Mouse (Mus musculus) lung, adult 2 months (tissue): Measurements from ENCODE around the gene Kcnh1. TPM values are rescaled to one million over a fixed set of nuclear protein-coding genes. Genes with fewer than 3 reads are reported as not detected.

ENCODE experiments used
- DNase-seq: peaks from one replicate; pipeline ENCODE4 v3.0.0; 2022
- H3K4me1 ChIP-seq: fragments of 200-500 bp; 2 replicates; pipeline ENCODE4 v1.6.1; 2011; ENCODE audit warnings: low read length; ENCODE audit not compliant: control insufficient read depth, insufficient read depth
- H3K4me3 ChIP-seq: fragments of 200-500 bp; replicated peaks from 2 replicates; pipeline ENCODE3; 2011; ENCODE audit warnings: low read depth, mild to moderate bottlenecking, control low read depth, low read length; ENCODE audit errors: extremely low read depth
- CTCF ChIP-seq: fragments of 200-500 bp; IDR thresholded peaks from 2 replicates; pipeline ENCODE4 v1.5.1; 2011; ENCODE audit warnings: mild to moderate bottlenecking, low read length, control low read depth; ENCODE audit not compliant: insufficient read depth
- POLR2A ChIP-seq: fragments of 200-500 bp; IDR thresholded peaks from 2 replicates; pipeline ENCODE4 v1.6.1; 2011; ENCODE audit warnings: low read depth, mild to moderate bottlenecking, control low read depth, low read length, borderline replicate concordance; ENCODE audit errors: extremely low read depth
- WGBS: fragments of 180-500 bp; shearing (Covaris S2); methylation state at CpG from one replicate; pipeline ENCODE4 v1.1.7; 2018; 5-methylcytosine and 5-hydroxymethylcytosine counted together
- polyA plus RNA-seq: library from polyadenylated mRNA; depleted of rRNA; stranded (reverse); fragments of >200 nt; gene quantifications from 2 replicates; pipeline ENCODE4 v1.2.3, GENCODE M21; 2012

Kcnh1 gene
- polyA plus RNA-seq, 1 experiment = 1.9 TPM

- TF ChIP-seq POLR2A = no peak
- TF ChIP-seq CTCF = no peak
- DNase-seq = no peak
- Histone ChIP-seq H3K4me3 (no peak overlapping the region), H3K4me1 (no peaks in the 10 kb centered on the region; the same call in 1 of the 2 replicates)
- 68% methylated on average over 6 of the region's 6 CpGs for whole genome bisulfite sequencing
Measured at GRCm38 (mm10) chr1:192311851-192312438, 121.4 kb downstream of the Kcnh1 start.

GRCm38 (mm10) chr1:192312446-192312845 is 121.9 kb downstream of the Kcnh1 start:
- Histone ChIP-seq H3K4me3 (no peak overlapping the region), H3K4me1 (no peaks in the 10 kb centered on the region)
- DNase-seq = no peak
- 72% methylated on average over 4 of the region's 4 CpGs for WGBS
- TF ChIP-seq POLR2A (no peak), CTCF (no peak)

GRCm38 (mm10) chr1:192312998-192313397 is 122.4 kb downstream of the Kcnh1 start:
- no peak for DNase-seq
- TF ChIP-seq CTCF (no peak), POLR2A (no peak)
- 77% methylated on average over 4 of the region's 4 CpGs for WGBS
- Histone ChIP-seq H3K4me1 (no peaks in the 10 kb centered on the region), H3K4me3 (no peak overlapping the region)

- Histone ChIP-seq H3K4me3 (no peak overlapping the region), H3K4me1 (no peaks in the 10 kb centered on the region)
- WGBS = 62% methylated on average over 7 of the region's 7 CpGs
- TF ChIP-seq POLR2A = no peak
- no peak for TF ChIP-seq CTCF
- DNase-seq = no peak
Measured at GRCm38 (mm10) chr1:192313571-192313972, 123.0 kb downstream of the Kcnh1 start.

GRCm38 (mm10) chr1:192314044-192314443 is 123.5 kb downstream of the Kcnh1 start:
- DNase-seq = no peak
- 56% methylated on average over 3 of the region's 3 CpGs for WGBS
- Histone ChIP-seq H3K4me3 (no peak overlapping the region), H3K4me1 (no peaks in the 10 kb centered on the region)
- TF ChIP-seq POLR2A (no peak), CTCF (no peak)

GRCm38 (mm10) chr1:192315392-192316070 is 125.0 kb downstream of the Kcnh1 start:
- no peak for DNase-seq
- WGBS = 41% methylated on average over 1 of the region's 1 CpGs
- no peak overlapping the region for H3K4me3 ChIP-seq
- TF ChIP-seq CTCF (no peak), POLR2A (no peak)
- H3K4me1 ChIP-seq = no peaks in the 10 kb centered on the region

GRCm38 (mm10) chr1:192324223-192324622 is 133.6 kb downstream of the Kcnh1 start:
- DNase-seq = no peak
- TF ChIP-seq POLR2A (no peak), CTCF (no peak)
- Histone ChIP-seq H3K4me1 (no peaks in the 10 kb centered on the region), H3K4me3 (no peak overlapping the region)
- 44% methylated on average over 3 of the region's 3 CpGs for whole genome bisulfite sequencing

- no peak for TF ChIP-seq CTCF
- TF ChIP-seq POLR2A = no peak
- no peak overlapping the region for H3K4me3 ChIP-seq
- no peak for DNase-seq
- no peaks in the 10 kb centered on the region for H3K4me1 ChIP-seq
- 92% methylated on average over 8 of the region's 8 CpGs for WGBS
Measured at GRCm38 (mm10) chr1:192327052-192327451, 136.5 kb downstream of the Kcnh1 start.

GRCm38 (mm10) chr1:192331207-192331606 is 140.6 kb downstream of the Kcnh1 start:
- TF ChIP-seq POLR2A (no peak), CTCF (no peak)
- WGBS = 77% methylated on average over 6 of the region's 6 CpGs
- no peak for DNase-seq
- no peaks in the 10 kb centered on the region for H3K4me1 ChIP-seq
- no peak overlapping the region for H3K4me3 ChIP-seq

GRCm38 (mm10) chr1:192336029-192336428 is 145.5 kb downstream of the Kcnh1 start:
- TF ChIP-seq CTCF (no peak), POLR2A (no peak)
- Histone ChIP-seq H3K4me3 (no peak overlapping the region), H3K4me1 (no peaks in the 10 kb centered on the region)
- 90% methylated on average over 5 of the region's 5 CpGs for WGBS
- DNase-seq = no peak
